Mouse (Mus musculus) kidney, adult 18-20 months (tissue): ENCODE measurements around the gene Sp2.

Experiments used
- DNase-seq: peaks from one replicate; pipeline ENCODE4 v3.0.0; 2021

The Sp2 gene

DNA sequence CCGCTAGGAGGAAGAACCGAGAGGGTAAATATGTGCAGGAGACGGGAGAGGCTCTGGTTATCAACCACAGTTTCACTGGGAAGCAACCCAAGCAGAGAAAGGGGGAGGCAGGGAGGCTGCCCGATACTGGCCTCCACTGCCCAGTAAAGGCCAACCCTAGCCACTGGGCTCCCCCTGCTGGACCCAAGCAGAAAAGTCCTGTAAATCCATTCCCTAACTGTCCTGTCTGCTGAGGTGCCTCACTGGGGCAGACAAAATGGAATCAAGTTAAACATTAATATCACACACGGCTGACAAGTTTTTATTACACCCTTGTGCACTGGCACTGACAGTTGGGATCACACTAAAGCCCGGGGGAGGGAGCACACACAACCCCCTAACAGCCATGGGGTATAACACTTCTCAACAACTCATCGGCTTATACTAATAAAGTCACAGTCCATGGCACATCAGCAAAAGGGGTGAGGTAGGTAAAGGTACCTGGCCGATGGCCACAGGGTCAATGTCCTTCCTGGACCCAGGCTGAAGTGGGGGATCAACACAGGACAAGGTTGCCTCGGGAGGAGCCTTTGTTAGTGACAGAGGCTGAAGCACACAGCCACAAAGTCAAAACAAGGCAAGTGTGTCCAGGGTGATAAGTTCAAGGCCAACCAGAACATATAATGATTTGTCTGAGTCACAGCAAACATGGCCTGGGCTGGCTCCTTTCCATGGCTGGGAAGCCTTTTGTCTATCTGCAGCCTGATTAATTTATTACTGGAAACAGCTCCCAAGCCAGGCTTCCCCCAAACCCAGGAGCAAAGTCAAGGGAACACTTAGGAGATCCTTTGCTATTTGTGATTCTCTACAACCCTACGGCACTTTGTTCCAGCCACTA lies 45.0 kb downstream of the Sp2 start:
- peak; percentile 87 for DNase-seq

DNA sequence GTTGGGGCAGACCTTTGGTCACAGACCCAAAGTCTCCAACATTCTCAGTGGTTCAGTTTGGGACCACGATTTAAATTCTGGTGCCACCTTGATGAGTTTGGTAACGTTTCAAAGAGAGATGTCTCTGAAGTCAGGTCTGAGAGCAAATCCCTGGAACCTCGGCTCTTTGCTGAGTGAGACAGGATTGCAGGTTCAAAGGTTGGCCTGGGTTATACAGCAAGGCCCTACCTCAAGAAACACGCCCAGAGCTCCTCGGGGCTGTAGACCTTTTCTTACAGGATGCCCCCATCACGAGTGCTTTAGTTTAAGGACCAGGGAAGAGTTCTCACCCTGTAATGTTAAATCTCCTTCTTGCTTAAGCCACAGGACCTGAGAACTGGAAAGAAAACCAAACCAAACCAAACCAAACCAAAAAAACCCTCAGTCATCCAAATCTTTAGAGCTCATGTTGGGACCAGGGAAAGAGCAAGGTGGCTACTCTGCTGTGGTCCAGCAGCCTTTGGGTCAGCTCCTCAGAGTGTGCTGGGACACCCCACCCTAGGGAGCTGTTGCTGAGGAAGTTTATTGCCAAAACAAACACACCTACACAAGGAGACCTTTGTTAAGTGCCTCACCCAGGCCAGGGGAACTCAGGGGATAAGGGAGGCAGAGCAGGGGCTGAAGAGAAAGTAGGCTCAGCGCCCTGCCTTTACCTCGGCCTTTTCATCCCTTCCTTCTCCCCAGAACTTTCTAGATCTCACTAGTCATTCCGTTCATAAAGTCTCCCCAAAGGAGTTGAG lies 46.7 kb downstream of the Sp2 start:
- DNase-seq: no peak

DNA sequence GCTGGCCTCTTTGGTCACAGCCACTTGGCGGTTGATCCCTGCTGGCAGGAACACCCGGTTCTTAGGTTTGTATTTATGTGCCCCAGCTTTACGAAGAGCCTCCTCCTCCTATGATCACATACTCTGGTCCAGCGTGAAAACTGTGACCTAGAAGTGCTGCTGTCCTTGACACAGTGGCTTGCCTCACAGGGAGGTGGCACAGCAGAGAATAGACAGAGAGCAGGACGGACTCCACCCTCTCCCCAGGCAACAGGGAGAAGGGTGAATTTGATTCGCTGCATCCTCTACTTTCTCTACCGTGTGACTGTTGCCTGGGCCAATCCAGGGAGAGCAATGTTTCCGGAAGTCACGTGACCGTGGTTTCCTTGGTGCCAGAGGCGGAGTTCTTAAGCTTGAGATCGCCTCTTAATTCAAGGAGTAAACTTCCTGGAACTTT lies 47.8 kb downstream of the Sp2 start:
- DNase-seq: peak; percentile 86

DNA sequence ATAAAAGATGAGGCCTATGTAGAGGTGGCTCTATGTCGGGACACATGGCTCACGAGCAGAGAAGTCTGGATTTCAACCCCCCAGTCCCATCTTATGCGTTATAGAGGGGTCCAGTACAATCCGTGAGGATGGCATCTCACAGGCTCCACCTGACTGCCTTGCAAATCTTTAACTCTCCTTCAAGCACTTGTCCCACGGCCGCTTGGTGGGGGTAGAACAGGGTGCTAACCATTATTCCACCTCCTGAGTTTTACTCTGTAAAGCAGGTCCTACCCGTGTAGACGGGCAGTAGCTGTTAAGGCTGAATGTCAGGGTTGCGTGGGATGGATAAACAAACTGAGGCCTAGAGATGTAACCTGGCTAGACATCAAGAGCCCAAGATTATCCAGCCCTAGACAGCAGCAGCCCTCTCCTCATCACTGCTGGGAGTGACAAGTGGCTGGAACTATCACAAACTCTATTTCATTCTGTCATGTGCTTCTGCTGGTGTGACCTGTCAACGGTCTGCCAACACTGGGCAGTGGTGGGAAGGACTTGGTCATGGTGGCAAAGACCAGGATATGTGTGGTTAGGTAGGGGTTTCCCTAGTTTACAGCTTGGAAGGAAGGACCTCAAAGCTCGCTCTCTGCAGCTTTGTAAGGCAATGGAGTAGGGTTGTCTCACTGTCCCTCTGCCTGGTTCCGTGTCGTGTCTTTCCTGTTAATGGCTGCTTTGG lies 49.0 kb downstream of the Sp2 start:
- peak; percentile 49 for DNase-seq

DNA sequence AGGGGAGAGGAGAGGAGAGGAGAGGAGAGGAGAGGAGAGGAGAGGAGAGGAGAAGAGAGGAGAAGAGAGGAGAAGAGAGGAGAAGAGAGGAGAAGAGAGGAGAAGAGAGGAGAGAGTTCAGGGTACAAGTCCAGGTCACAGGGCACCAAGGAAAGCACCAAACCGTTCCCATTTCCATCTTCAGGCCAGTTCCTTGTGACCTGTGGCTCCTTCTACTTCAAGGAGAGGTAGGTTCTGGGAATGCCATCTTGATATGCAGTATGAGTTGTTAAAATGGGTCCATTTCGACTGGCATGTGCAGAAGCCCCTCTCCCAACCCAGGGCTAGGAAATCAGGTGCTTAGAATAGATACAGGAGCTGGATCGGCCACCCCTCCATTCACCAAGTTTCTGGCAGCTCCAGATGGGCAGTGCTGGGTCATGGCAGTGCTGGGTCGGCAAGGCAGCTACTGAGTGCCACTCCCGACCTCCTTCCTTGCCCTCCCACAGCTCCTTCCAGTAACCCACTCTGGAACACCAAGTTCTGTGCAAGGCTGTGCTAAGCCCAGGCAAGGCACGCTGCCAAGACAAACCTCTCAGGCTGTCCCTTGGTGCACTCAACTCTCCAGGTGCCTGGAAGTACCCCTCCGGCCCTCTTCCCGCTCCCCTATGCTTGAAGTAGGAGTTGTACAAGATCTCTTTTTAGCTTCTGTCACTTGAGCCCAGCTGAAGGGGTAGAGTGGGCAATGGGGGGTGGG lies 51.3 kb downstream of the Sp2 start:
- DNase-seq: peak; percentile 85

DNA sequence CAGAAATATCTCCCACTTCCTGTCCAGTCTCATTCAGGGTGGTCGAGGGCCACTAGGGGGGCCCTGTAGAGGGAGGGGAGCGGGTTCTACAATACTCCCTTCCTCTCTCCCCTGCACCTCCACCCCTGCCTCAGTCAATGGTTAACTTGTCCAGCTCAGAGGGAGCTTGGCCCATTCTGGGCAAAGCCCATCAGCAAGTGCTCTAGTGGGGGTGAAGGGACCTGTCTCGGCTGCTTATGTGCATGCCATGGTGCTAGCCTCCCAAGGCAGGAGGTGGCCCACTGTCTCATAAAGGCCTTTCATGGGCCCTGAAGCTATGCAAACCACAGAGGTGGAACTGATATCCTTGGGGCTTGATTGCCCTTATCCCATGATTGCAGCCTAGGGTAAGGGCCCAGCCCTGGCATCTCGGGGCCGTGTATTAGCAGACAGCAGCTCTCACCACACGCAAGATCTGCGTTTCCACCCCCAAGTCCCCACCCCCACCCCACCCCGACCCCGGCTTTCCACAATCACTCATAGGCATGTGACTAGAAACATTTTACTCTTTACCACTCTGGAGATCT lies 52.9 kb downstream of the Sp2 start:
- DNase-seq: peak; percentile 78

DNA sequence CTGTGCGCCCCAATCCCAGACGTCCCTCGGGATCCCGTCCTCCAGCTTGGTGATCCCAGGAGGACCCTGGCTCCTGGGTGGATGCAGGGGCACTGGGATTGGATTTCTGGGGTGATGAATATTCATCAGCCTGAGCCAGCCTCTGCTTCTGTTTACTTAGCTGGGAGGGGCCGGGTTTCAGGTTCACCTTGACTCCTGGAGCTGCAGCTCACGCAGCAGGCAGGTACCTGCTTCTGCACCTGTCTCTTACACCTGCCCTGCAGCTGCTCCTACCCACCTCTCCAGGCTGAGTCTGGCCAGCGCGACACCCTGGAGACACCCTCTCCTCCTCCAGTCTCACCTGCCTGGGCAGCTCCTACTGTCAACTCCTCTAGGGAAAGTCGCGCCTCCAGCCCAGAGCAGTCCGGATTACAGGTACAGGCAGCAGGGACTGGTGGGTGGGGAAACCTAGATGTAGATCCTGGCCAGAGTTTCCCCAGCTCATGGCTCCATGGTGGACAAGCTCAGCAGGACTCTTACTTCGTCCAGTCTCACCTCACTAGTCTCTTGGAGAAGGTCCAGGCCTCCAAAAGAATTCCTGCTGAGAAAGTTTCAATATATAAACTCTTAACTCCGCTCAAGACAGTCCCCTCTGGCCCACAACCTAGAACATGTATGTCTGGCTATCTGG lies 53.5 kb downstream of the Sp2 start:
- DNase-seq: peak; percentile 86

DNA sequence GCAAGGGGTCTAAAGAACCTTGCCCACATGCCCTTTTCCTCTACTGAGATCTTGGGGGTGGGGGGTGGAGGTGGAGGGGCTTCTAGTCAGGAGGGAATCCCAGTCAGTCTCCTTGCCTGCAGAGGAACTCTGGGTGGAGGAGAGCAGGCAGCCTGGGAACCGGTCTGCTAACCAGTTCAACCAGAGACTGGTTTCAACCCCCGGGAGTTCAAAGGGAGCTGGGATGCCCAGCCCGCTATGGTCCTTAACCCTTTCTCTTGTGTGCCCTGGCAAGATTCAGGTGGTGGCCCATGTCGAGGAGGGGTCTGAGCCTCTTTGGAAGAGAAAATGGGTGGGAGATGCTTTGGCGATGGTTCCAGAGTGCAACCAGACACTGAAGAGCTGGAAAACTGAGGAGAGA lies 54.1 kb downstream of the Sp2 start:
- DNase-seq: no peak

DNA sequence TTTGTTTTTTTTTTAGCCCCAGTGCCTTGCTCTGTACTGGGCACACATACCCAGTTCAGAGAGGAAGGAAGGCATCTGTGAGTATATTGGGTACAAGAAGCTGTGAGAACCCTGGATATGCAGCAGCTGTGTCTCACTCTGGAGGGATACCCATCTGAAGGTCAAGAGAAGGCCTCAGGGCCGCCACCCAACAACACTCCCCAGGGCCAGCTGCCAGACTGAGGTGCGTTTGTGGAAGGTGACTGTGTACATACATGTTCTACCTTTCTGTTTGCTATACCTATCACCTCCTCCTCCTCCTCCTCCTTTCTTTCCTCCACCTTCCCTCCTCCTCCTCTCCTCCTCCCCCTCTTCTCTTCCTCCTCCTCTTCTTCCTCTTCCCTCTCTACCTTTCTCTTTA lies 54.7 kb downstream of the Sp2 start, which contains the start of gene Prr15l:
Gene Prr15l, plus strand, starts transcription at position 17 of the 400 bp plus-strand sequence.
- no peak for DNase-seq

DNA sequence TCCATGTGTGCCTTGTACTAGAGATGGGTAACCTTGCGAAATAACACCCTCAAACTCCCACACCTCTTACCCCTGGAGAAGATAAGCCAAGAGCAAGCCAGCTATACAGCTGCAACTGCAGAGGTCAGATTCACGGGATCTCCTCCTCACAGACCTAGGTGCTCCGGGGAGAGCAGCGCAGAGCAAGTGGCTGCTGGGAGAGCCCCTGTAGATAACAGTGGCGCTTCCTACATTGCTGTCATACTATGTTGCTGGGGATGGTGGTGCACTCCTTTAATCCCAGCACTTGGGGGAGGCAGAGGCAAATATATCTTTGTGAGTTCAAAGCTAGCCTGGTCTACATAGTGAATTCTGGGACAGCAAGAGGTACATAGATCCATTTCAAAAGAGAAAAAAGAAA lies 56.2 kb downstream of the Sp2 start:
- DNase-seq: no peak

DNA sequence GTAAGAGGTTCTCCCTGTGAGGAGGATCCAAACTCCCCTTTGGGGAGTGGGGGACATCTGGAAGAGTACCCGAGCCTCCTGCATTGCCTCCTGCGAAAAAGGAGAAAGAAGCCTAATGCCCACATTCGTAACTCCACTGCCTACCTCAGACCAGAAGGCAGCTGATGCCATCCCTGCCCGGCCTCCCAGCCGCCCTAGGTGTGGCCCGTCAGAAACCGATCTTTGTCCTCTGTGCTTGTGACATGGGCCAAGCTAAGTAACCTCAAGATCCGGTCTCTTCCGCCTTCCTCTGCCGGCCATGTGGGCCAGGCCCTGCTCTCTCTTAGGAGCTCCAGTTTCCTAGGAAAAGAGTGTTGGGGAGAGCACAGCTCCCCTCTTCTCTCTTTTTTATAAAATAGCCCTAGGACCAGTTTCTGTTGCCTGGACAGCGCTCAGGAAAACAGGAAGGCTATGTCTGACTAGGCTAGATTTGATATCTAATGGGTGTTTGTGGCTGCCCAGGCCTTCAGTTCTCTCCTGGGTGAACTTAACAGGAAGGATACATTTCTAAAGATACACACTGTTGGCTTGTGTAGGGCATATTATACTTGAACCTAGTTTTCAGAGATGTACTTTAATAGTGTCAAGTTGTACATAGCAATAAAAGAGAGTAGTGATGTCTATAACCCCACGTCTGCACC lies 57.1 kb downstream of the Sp2 start:
- DNase-seq: no peak

DNA sequence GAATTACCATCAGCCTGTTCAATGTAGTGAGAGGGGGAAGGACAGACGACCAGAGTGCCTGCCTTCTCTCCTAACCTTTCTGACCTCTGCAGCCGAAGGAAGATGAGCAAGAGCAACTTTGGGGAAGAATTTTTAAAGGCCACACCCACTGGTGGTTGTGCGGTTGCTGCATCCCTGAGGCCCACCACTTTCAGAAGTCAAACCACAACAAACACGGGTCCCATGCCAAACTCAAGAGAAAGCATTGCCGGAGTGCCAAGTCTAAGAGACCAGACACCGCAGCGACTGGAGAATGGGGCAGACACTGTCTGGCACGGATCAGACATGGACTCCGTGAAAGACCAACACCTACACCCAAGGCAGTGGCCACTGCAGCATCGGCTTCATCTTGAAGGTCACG lies 57.9 kb downstream of the Sp2 start:
- DNase-seq: no peak

DNA sequence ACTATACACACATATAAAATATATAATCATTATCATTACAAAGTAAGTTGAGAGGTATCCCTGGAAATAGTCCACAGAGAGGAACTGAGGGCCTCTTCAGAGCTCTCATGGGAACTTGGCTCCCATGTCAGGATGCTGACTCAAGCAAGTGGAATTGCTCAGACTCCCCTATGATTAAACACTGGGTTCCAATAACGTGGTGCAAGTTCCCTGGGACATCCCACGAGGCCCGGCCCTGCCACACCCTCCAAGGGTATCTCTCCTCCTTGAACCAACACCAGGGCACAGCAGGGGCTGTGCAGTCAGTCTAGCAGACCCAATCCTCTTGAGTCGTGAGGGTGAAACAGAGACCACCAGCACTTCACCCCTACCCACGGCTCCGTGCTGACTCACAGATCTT lies 63.8 kb downstream of the Sp2 start:
- DNase-seq: no peak

DNA sequence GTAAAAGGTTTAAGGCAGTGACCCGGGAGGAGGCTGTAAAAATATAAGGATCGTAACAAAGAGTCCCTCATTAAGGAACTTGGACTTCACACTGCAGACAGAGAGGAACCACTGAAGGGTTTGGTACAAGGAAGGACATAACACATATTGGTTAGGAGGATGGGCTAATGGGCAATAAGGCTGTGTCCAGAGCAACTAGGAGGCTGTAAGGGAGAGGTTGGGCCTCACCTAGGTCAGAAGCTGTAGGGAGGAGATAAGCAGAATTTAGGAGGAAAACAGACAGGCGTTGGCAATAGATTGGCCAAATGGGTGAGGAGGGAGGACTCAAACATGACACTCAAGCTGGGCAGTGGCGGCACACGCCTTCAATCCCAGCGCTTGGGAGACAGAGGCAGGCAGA lies 65.3 kb downstream of the Sp2 start:
- no peak for DNase-seq

DNA sequence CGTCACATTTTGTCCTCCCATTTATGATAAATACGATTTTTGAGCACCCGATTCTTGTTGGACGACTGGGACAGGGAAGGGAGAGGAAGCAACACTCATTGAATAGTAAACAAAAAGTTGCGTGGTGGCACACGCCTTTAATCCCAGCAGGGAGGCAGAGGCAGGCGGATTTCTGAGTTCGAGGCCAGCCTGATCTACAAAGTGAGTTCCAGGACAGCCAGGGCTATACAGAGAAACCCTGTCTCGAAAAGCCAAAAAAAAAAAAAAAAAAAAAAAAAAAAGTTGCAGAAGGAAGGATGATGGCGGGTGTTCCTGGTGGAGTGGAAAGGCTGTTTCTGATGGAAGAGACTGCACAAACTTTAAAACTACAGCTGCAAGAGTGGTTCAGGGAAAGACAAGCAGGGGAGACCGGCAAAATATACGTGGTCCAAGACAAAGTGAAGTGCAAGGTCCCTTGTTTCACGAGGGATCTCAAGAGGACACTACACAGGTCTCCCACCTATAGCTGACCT lies 65.8 kb downstream of the Sp2 start:
- DNase-seq: no peak

DNA sequence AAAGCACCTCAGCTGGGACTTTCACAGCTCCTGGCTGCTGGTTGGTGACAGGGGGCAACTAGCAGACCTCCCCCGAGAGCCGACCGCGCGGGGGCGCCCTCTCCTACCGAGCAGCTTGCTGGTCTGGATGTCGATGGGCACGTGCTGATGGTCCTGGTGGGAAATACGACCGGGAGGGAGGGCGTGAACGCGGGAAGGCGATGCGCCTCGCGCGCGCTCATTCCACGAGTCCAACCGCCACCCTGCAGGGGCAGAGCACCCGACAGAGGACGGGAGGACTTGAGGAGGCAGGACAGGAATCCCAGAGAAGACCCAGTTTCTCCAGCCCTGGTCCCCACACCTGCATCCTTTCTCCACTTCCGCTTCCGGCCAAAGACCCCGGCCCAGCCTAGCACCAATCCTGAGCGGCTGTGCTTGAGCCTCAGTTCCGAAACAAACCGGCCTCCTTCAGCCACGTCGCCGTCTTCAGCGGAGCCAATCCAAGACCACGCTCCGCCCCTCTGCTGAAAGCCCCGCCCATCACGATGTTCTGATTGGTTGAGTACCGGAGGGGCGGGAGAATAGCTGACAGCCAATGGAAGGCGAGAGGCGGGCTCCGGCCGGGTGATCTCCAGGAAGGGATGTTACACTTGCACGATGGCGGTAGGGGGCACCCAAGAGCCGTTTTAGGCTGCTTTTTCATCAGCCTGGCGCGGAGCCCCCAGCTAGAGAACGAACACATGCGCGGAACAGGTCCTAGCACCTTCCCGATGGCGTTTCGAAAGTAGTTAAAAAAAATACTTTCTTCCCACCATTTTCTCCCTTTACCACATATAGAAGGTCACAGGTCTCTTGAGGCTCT lies 66.5 kb downstream of the Sp2 start, which contains the start of gene Cdk5rap3:
Gene Cdk5rap3, minus strand, starts transcription at position 453 of the 841 bp plus-strand sequence.
- DNase-seq: peak; percentile 100

DNA sequence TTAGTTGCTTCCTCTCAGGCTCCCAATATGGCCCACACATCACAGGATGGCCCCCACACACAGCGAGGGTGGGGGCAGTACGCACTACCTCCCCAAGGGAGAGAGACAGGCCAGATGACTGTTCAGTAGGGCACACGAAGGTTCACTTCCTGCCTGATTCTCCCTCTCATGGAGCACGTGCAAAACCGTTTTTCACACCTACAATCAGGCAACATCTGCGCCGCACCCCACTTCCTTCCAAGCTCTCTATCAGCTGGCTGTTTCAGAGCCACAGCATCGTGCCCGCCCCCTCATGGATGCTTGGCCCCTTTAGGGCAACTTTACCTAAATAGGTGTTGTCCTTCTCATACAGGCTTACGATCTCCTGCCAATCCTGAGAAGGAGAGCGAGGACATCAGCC lies 70.1 kb downstream of the Sp2 start:
- no peak for DNase-seq

DNA sequence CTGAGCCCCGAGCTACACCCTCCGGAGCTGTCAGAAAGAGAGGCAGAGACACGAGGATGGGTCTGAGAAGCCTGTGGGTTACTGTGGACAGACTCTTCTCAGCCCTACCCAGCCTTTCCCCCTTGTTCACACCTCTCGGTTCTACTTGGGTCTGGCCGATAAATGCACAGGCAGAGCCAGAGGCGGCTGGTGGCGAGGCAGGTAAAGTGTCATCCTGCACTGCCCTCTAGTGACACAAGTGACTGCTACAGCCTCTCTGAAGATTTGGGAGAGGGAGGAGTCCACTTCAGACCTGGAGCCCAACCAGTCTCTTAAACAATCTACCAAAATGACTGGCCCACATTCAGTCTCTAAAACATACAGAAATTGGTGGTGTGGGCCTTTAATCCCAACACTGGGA lies 72.8 kb downstream of the Sp2 start:
- DNase-seq: peak; percentile 81

DNA sequence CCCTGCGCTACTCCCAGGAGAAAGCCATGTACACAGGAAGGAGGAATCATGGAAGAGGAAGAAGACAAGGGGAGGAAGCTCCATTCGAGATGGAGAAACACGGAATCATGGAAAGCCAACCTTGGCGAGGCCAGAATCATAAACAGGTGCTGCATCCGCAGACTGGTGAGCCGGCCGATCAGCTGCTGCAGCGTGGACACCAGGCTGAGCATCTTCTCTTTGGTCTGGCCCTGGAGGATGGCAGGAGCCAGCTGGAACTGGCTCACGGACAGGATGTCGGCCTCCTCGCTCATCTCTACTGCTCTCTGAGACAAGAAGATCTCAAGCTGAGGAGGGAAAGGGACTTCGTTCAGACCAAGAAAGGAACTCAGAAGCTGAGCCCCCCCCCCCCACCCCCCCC lies 74.2 kb downstream of the Sp2 start:
- no peak for DNase-seq
